Mouse (Mus musculus): Measurements from ENCODE around the gene Dkkl1.

Dkkl1 gene

GRCm38 (mm10) chr7:45211851-45212251, at the start of gene Dkkl1:
TSS of gene Dkkl1 (minus strand) at chr7:45212147.
- no peak for DNase-seq

- no peak for DNase-seq
Observed at GRCm38 (mm10) chr7:45259281-45259680, 47.3 kb upstream of the Dkkl1 start.

- no peak for DNase-seq
Observed at GRCm38 (mm10) chr7:45257063-45257840, 45.3 kb upstream of the Dkkl1 start.

GRCm38 (mm10) chr7:45255822-45256221, 43.9 kb upstream of the Dkkl1 start:
- peak; percentile 72 for DNase-seq

GRCm38 (mm10) chr7:45253806-45254205, 41.9 kb upstream of the Dkkl1 start:
- DNase-seq: no peak

GRCm38 (mm10) chr7:45247666-45248065, 35.7 kb upstream of the Dkkl1 start:
- no peak for DNase-seq

GRCm38 (mm10) chr7:45241389-45241749, 29.4 kb upstream of the Dkkl1 start:
- DNase-seq: no peak

- peak; percentile 36 for DNase-seq
Observed at GRCm38 (mm10) chr7:45240633-45241388, 28.9 kb upstream of the Dkkl1 start, which contains the start of gene Slc6a16. TSS of gene Slc6a16 (plus strand) at chr7:45241085.

- no peak for DNase-seq
Observed at GRCm38 (mm10) chr7:45240109-45240508, 28.2 kb upstream of the Dkkl1 start.

GRCm38 (mm10) chr7:45238723-45239496, 27.0 kb upstream of the Dkkl1 start, which contains the start of gene Cd37:
TSS of gene Cd37 (minus strand) at chr7:45239115.
- peak; percentile 67 for DNase-seq

- DNase-seq: peak; percentile 35
Observed at GRCm38 (mm10) chr7:45237747-45238699, 26.1 kb upstream of the Dkkl1 start.

- peak; percentile 45 for DNase-seq
Observed at GRCm38 (mm10) chr7:45235656-45236180, 23.8 kb upstream of the Dkkl1 start.

GRCm38 (mm10) chr7:45234922-45235571, 23.1 kb upstream of the Dkkl1 start:
- DNase-seq: peak; percentile 71

- peak; percentile 44 for DNase-seq
Observed at GRCm38 (mm10) chr7:45234333-45234841, 22.4 kb upstream of the Dkkl1 start.

GRCm38 (mm10) chr7:45233580-45234332, 21.8 kb upstream of the Dkkl1 start:
- no peak for DNase-seq

- DNase-seq: no peak
Observed at GRCm38 (mm10) chr7:45232716-45233465, 20.9 kb upstream of the Dkkl1 start.

GRCm38 (mm10) chr7:45231941-45232340, 20.0 kb upstream of the Dkkl1 start:
- no peak for DNase-seq

- no peak for DNase-seq
Observed at GRCm38 (mm10) chr7:45231192-45231591, 19.2 kb upstream of the Dkkl1 start.

GRCm38 (mm10) chr7:45229459-45230203, 17.7 kb upstream of the Dkkl1 start:
- DNase-seq: no peak

All from lung, postnatal 36 days (tissue).